Mouse (Mus musculus): ENCODE data around the gene Ccdc51.

DNA sequence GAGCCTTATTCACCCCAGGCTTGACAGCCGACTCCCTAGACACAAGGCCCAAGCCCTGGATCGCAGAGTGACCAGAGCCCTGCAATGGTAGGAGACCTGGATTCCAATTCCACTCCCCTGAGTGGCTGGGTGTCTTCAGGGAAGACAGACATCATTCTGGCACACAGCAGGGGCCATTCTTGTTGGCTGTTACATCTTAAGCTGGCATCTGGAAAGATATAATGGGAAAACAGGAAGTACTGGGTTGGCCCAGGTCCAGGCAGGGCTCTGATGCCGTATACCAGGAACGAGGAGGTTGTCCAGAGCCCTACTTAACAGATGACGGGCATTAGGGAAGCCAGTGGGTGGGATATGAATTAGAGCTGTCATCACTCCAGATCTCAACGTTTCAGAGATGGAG, 41.0 kb downstream of the Ccdc51 start:
- TF ChIP-seq CTCF (IDR thresholded peaks at IDR 0.05; ENCODE audit: control insufficient read depth, insufficient read depth, insufficient read length) = no peak
- TF ChIP-seq MYOG (IDR thresholded peaks at IDR 0.05; ENCODE audit: control insufficient read depth, extremely low read depth, insufficient read length) = no peak
- TF ChIP-seq USF1 (IDR thresholded peaks at IDR 0.05; ENCODE audit: low read depth) = no peak
- TF ChIP-seq FOSL1 (IDR thresholded peaks at IDR 0.05; ENCODE audit: insufficient read depth, low read length, poor library complexity, severe bottlenecking) = no peak
